Mouse (Mus musculus) forebrain, embryonic 13.5 days (tissue): ENCODE results near the gene Il4i1. TPM values are rescaled to one million over a fixed set of nuclear protein-coding genes. Genes with fewer than 3 reads are reported as not detected.

Source experiments
- ATAC-seq: fragments of 200-750 bp; cut with Nextera tagmentation; 2 replicates; pipeline ENCODE4 v1.8.0; 2017
- H3K27ac ChIP-seq: fragments of 300-500 bp; sonication (generic); 2 replicates; pipeline ENCODE4 v1.5.1; 2015; ENCODE audit warnings: inconsistent platforms, mild to moderate bottlenecking, moderate library complexity
- H3K27me3 ChIP-seq: fragments of 300-500 bp; sonication (generic); 2 replicates; pipeline ENCODE4 v1.6.1; 2015; ENCODE audit warnings: mild to moderate bottlenecking, inconsistent platforms
- H3K36me3 ChIP-seq: fragments of 300-500 bp; sonication (generic); 2 replicates; pipeline ENCODE4 v1.6.1; 2015; ENCODE audit warnings: mild to moderate bottlenecking, inconsistent platforms; ENCODE audit not compliant: poor library complexity, severe bottlenecking
- H3K4me1 ChIP-seq: fragments of 300-500 bp; sonication (generic); 2 replicates; pipeline ENCODE4 v1.6.1; 2015; ENCODE audit warnings: inconsistent platforms
- H3K4me2 ChIP-seq: fragments of 300-500 bp; sonication (generic); 2 replicates; pipeline ENCODE4 v1.6.1; 2015; ENCODE audit warnings: inconsistent platforms, mild to moderate bottlenecking, moderate library complexity
- H3K4me3 ChIP-seq: fragments of 300-500 bp; sonication (generic); 2 replicates; pipeline ENCODE4 v1.5.1; 2015; ENCODE audit warnings: mild to moderate bottlenecking, inconsistent platforms
- H3K9ac ChIP-seq: fragments of 300-500 bp; sonication (generic); 2 replicates; pipeline ENCODE4 v1.6.1; 2015; ENCODE audit warnings: mild to moderate bottlenecking, inconsistent platforms
- H3K9me3 ChIP-seq: fragments of 300-500 bp; sonication (generic); replicated peaks from 2 replicates; pipeline ENCODE4 v1.6.1; 2016; ENCODE audit warnings: inconsistent platforms
- whole genome bisulfite sequencing: fragments of 180-500 bp; shearing (Covaris S2); methylation state at CpG from one replicate; pipeline ENCODE4 v1.1.7; 2015; 5-methylcytosine and 5-hydroxymethylcytosine counted together
- polyA plus RNA-seq: library from polyadenylated mRNA; unstranded; fragments of >200 nt; fragmentation: Nextera tagmentation; extraction: Ambion mirVana; gene quantifications from 2 replicates; pipeline ENCODE4 v1.2.1, GENCODE M21; 2015

Il4i1 gene
- polyA plus RNA-seq, 1 experiment from 2014 or later = 1.2 TPM

DNA sequence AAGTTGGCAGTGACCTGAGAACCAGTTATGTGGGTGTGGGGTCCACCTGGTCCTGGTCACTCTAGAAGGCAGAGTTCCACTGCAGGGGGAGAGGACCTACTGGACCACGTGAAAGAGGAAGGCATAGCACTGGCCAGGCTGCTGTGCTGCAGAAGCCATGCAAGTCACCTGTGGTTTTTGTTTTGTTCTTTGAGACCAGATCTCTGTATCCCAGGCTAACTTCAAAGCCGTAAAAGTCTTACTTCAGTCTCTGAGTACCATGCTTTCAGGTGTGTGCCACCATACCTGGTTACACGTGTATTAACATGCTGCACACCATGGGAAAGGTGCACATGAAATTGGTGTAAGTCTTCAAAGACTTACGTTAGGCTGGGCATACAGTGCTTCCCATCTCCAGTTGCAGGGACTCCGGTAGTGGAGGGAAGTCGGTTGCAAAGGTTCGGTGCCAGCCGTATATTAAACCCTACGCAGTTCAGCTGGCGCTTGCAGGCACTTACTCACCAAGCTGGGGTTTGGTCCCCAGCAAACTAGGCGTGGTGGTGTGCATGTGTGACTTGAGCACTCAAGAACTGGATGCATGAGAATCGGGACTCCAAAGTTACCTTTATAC, 35.5 kb downstream of the Il4i1 start:
- H3K27me3 ChIP-seq = no peaks in the 10 kb centered on the region
- peak overlapping the region; percentile 78; the same call in 1 of the 2 replicates for H3K4me2 ChIP-seq
- no peak for ATAC-seq
- 93% methylated on average over 12 of the region's 12 CpGs for WGBS
- H3K9me3 ChIP-seq = no peaks in the 10 kb centered on the region
- H3K4me3 ChIP-seq = no peak overlapping the region
- peaks cover 65% of the 10 kb centered on the region for H3K4me1 ChIP-seq
- H3K36me3 ChIP-seq = peaks cover 16% of the 10 kb centered on the region
- no peak overlapping the region for H3K9ac ChIP-seq
- H3K27ac ChIP-seq = no peak overlapping the region

DNA sequence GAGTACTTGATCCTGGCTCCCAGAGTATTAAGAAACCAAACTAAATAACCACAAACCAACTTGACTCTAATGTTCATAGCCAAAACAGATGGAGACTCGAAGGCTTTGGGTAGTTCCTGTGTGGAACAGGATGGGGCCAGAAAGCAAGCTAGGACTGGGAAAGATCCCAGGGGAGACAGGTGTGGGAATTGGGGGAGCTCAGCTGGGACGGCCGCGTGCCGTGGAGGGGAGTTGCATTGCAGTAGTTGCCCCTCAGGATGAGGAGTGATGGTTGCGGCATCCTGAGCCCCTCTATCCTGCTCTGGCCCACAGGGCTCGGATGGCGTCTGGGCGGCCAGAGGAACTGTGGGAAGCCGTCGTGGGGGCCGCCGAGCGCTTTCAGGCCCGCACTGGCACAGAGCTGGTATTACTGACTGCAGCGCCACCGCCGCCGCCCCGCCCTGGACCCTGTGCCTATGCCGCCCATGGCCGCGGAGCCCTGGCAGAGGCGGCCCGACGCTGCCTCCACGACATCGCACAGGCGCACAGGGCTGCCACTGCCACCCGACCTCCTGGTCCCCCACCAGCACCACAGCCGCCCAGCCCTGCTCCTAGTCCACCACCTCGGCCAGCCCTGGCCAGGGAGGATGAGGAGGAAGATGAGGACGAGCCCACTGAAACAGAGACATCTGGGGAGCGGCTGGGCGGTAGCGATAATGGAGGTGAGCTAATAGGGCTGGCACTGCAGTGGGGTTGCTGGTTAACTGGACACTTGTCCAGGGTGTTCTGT, 36.3 kb downstream of the Il4i1 start:
- WGBS = 91% methylated on average over 36 of the region's 36 CpGs
- H3K4me3 ChIP-seq = no peak overlapping the region
- no peak for ATAC-seq
- no peak overlapping the region for H3K4me2 ChIP-seq
- peaks cover 15% of the 10 kb centered on the region for H3K36me3 ChIP-seq
- peaks cover 64% of the 10 kb centered on the region for H3K4me1 ChIP-seq
- no peaks in the 10 kb centered on the region for H3K27me3 ChIP-seq
- H3K9me3 ChIP-seq = no peaks in the 10 kb centered on the region
- no peak overlapping the region for H3K27ac ChIP-seq
- H3K9ac ChIP-seq = no peak overlapping the region

DNA sequence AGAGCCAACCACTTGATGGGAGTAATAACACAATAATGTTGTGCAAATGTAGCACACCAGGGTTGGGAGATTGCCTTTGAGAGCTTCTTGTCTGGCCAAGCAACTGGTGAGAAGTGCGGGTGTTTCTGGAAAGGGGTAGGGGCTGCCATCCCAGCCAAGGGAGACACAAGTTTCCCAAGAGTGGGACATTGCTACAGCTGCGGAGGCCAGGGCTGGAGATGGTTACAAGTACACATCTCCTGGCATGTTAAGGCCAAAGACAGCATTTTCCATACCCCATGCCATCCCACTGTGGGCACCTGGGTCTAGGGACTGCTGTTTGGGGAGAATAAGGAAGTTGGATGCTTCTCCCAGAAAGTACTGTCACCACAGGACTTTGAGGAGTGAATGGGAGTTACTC, 36.9 kb downstream of the Il4i1 start:
- Histone ChIP-seq H3K4me1 (peaks cover 64% of the 10 kb centered on the region), H3K27me3 (no peaks in the 10 kb centered on the region), H3K4me2 (peak overlapping the region; percentile 83), H3K27ac (no peak overlapping the region), H3K9ac (0 out of 2 replicates have a peak overlapping the region, but pooled peaks have one; percentile 78), H3K36me3 (peaks cover 15% of the 10 kb centered on the region), H3K9me3 (no peaks in the 10 kb centered on the region), H3K4me3 (no peak overlapping the region)
- WGBS = 95% methylated on average over 2 of the region's 2 CpGs
- no peak for ATAC-seq

- WGBS = 32% methylated on average over 26 of the region's 26 CpGs
Measured at GRCm38 (mm10) chr7:44853596-44854355, 37.6 kb downstream of the Il4i1 start.

GRCm38 (mm10) chr7:44854356-44855031, 38.3 kb downstream of the Il4i1 start:
- Histone ChIP-seq H3K9ac (peak overlapping the region; percentile 78), H3K4me1 (peaks cover 70% of the 10 kb centered on the region)
- peak; percentile 8; the same call in 1 of the 2 replicates for ATAC-seq

More at GRCm38 (mm10) chr7:44853596-44854355, 37.6 kb downstream of the Il4i1 start:
- Histone ChIP-seq H3K4me2 (peak overlapping the region; percentile 83), H3K27me3 (no peaks in the 10 kb centered on the region), H3K36me3 (peaks cover 15% of the 10 kb centered on the region), H3K4me1 (peaks cover 69% of the 10 kb centered on the region), H3K9ac (peak overlapping the region; percentile 78), H3K4me3 (peak overlapping the region; percentile 48), H3K9me3 (no peaks in the 10 kb centered on the region), H3K27ac (peak overlapping the region; percentile 90)
- no peak for ATAC-seq

GRCm38 (mm10) chr7:44855036-44855435, 38.8 kb downstream of the Il4i1 start:
- Histone ChIP-seq H3K4me1 (peaks cover 70% of the 10 kb centered on the region), H3K9me3 (no peaks in the 10 kb centered on the region), H3K27me3 (no peaks in the 10 kb centered on the region), H3K4me3 (peak overlapping the region; percentile 48), H3K36me3 (peaks cover 22% of the 10 kb centered on the region), H3K4me2 (peak overlapping the region; percentile 83), H3K27ac (peak overlapping the region; percentile 90), H3K9ac (peak overlapping the region; percentile 78)
- no peak for ATAC-seq
- WGBS = 30% methylated on average over 10 of the region's 10 CpGs

More at GRCm38 (mm10) chr7:44854356-44855031, 38.3 kb downstream of the Il4i1 start:
- Histone ChIP-seq H3K36me3 (peaks cover 17% of the 10 kb centered on the region), H3K27me3 (no peaks in the 10 kb centered on the region), H3K9me3 (no peaks in the 10 kb centered on the region), H3K4me2 (peak overlapping the region; percentile 83), H3K4me3 (peak overlapping the region; percentile 48), H3K27ac (peak overlapping the region; percentile 90)
- WGBS = 1% methylated on average over 45 of the region's 45 CpGs

GRCm38 (mm10) chr7:44856265-44856916, 40.2 kb downstream of the Il4i1 start:
- Histone ChIP-seq H3K4me1 (peaks cover 67% of the 10 kb centered on the region), H3K4me2 (peak overlapping the region; percentile 98), H3K9me3 (no peaks in the 10 kb centered on the region), H3K27ac (peak overlapping the region; percentile 94), H3K36me3 (peaks cover 27% of the 10 kb centered on the region), H3K4me3 (peak overlapping the region; percentile 78), H3K9ac (peak overlapping the region; percentile 87), H3K27me3 (no peaks in the 10 kb centered on the region)
- no peak for ATAC-seq
- 66% methylated on average over 9 of the region's 9 CpGs for WGBS

DNA sequence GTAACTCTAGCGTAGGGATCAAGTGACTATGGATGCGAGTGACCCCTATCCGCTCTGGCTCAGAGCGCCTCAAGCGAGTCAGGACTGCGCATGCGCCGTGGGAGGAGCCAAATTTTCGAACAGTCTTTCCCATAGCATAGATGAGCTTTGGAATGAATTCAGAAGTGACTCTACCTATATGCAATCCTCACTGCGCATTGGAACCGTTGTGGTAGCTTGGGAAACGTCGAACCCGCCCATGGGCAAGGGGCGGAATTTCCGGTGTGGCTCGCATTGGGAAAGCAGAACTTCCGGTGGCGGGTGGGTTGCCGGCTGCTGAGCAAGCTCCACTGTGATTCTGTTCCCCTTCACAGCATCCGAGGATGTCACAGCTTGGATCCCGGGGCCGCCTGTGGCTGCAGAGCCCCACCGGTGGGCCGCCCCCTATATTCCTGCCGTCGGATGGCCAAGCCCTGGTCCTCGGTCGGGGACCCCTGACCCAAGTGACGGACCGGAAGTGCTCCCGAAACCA, 40.9 kb downstream of the Il4i1 start, which contains the start of gene Pnkp:
TSS of gene Pnkp (plus strand) at position 98 of the 511 bp plus-strand sequence.
- under 1% methylated on average over 32 of the region's 32 CpGs for WGBS
- peaks cover 64% of the 10 kb centered on the region for H3K4me1 ChIP-seq
- peak; percentile 57 for ATAC-seq

GRCm38 (mm10) chr7:44857905-44858304, 41.7 kb downstream of the Il4i1 start:
- ATAC-seq = no peak
- Histone ChIP-seq H3K9me3 (no peaks in the 10 kb centered on the region), H3K27ac (0 out of 2 replicates have a peak overlapping the region, but pooled peaks have one; percentile 94), H3K4me2 (peak overlapping the region; percentile 98), H3K4me3 (peak overlapping the region; percentile 78), H3K4me1 (peaks cover 58% of the 10 kb centered on the region), H3K36me3 (peaks cover 33% of the 10 kb centered on the region), H3K9ac (peak overlapping the region; percentile 87), H3K27me3 (no peaks in the 10 kb centered on the region)
- WGBS = 28% methylated on average over 8 of the region's 8 CpGs

More for the DNA sequence above, 40.9 kb downstream of the Il4i1 start, which contains the start of gene Pnkp:
- peaks cover 30% of the 10 kb centered on the region for H3K36me3 ChIP-seq
- H3K27ac ChIP-seq = peak within 1 kb of the TSS; percentile 94
- peak within 1 kb of the TSS; percentile 98 for H3K4me2 ChIP-seq
- peak within 1 kb of the TSS; percentile 87 for H3K9ac ChIP-seq
- no peaks in the 10 kb centered on the region for H3K9me3 ChIP-seq
- peak within 1 kb of the TSS; percentile 78 for H3K4me3 ChIP-seq
- H3K27me3 ChIP-seq = no peaks in the 10 kb centered on the region

DNA sequence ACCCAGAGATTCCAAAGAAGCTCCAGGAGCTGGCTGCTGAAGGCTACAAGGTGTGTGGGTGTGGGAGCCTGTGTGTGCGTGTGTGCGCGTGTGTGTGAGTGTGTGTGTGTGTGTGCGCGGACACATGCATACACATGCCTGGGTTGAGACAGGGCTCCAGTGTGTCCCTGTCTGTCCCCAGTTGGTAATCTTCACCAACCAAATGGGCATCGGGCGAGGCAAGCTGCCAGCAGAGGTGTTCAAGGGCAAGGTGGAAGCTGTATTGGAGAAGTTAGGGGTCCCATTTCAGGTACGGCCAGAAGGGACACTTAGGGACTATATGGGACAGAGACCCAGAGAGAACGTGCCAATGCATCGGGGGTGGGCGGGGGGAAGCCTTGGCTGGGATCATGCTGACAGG, 43.7 kb downstream of the Il4i1 start:
- Histone ChIP-seq H3K9me3 (no peaks in the 10 kb centered on the region), H3K9ac (no peak overlapping the region), H3K4me3 (no peak overlapping the region), H3K4me1 (peaks cover 47% of the 10 kb centered on the region), H3K27me3 (no peaks in the 10 kb centered on the region), H3K4me2 (no peak overlapping the region), H3K36me3 (peaks cover 47% of the 10 kb centered on the region), H3K27ac (no peak overlapping the region)
- no peak for ATAC-seq
- 94% methylated on average over 11 of the region's 11 CpGs for WGBS
